Mouse (Mus musculus) MEL (cell line): ENCODE data around the gene Spry1. TPM values are rescaled to one million over a fixed set of nuclear protein-coding genes. Genes with fewer than 3 reads are reported as not detected.

Experiments used
- DNase-seq: peaks from one replicate; pipeline ENCODE4 v3.0.0; 2011; ENCODE audit warnings: low read depth, low spot score
- H3K27ac ChIP-seq: 2 replicates; pipeline ENCODE4 v1.5.1; 2012; ENCODE audit warnings: low read depth, mild to moderate bottlenecking, control low read depth, low read length, moderate library complexity; ENCODE audit not compliant: control insufficient read depth
- H3K27me3 ChIP-seq, 2 experiments: fragments of 150-350 bp in 1 of 2; sonication (generic) in 1 of 2; 2 replicates each; pipeline ENCODE4 v1.6.1; 2012; ENCODE audit warnings: low read length in 2 of 2, mild to moderate bottlenecking in 2 of 2, improper control_type of control experiment in 1 of 2, moderate library complexity in 1 of 2; ENCODE audit not compliant: insufficient read depth in 2 of 2, control insufficient read depth in 1 of 2
- H3K36me3 ChIP-seq, 2 experiments: 2 replicates each; pipeline ENCODE4 v1.6.1; 2012 to 2014; ENCODE audit warnings: low read length in 2 of 2, improper control_type of control experiment in 1 of 2, inconsistent platforms in 1 of 2, mild to moderate bottlenecking in 1 of 2; ENCODE audit not compliant: insufficient read depth in 2 of 2, control insufficient read depth in 1 of 2
- H3K4me1 ChIP-seq, 2 experiments: fragments of 150-350 bp in 1 of 2; sonication (generic) in 1 of 2; 2 replicates each; pipeline ENCODE4 v1.6.1; 2012; ENCODE audit warnings: low read length in 2 of 2, improper control_type of control experiment in 1 of 2, mild to moderate bottlenecking in 1 of 2; ENCODE audit not compliant: insufficient read depth in 2 of 2, control insufficient read depth in 1 of 2
- H3K4me3 ChIP-seq, 2 experiments: fragments of 150-350 bp in 1 of 2; sonication (generic) in 1 of 2; 2 replicates each; pipeline ENCODE4 v1.5.1; 2012; ENCODE audit warnings: low read depth in 2 of 2, low read length in 2 of 2, mild to moderate bottlenecking in 2 of 2, moderate library complexity in 2 of 2, control low read depth in 1 of 2, improper control_type of control experiment in 1 of 2; ENCODE audit not compliant: control insufficient read depth in 1 of 2, insufficient read depth in 1 of 2
- H3K79me2 ChIP-seq: 2 replicates; pipeline ENCODE4 v1.6.1; 2012; ENCODE audit warnings: mild to moderate bottlenecking, low read length, moderate library complexity; ENCODE audit not compliant: control insufficient read depth, poor library complexity, insufficient read depth
- H3K9ac ChIP-seq: 2 replicates; pipeline ENCODE4 v1.6.1; 2012; ENCODE audit warnings: low read depth, mild to moderate bottlenecking, control low read depth, low read length, moderate library complexity; ENCODE audit not compliant: control insufficient read depth, poor library complexity, severe bottlenecking
- H3K9me3 ChIP-seq: fragments of 150-350 bp; sonication (generic); replicated peaks from 2 replicates; pipeline ENCODE4 v1.6.1; 2012; ENCODE audit warnings: mild to moderate bottlenecking, low read length, improper control_type of control experiment, moderate library complexity; ENCODE audit not compliant: insufficient read depth
- BHLHE40 ChIP-seq: IDR thresholded peaks from 2 replicates; pipeline ENCODE4 v1.6.1; 2012; ENCODE audit warnings: low read depth, mild to moderate bottlenecking, inconsistent platforms, low read length, improper control_type of control experiment, borderline replicate concordance
- CHD1 ChIP-seq: IDR thresholded peaks from 2 replicates; pipeline ENCODE4 v1.6.1; 2012; ENCODE audit warnings: low read depth, mild to moderate bottlenecking, inconsistent platforms, low read length, improper control_type of control experiment
- CTCF ChIP-seq, 3 experiments: IDR thresholded peaks in 2 of 3; conservative IDR thresholded peaks in 1 of 3; 2 replicates each; pipeline ENCODE4 v1.5.1; 2011 to 2012; ENCODE audit warnings: low read length in 3 of 3, low read depth in 2 of 3, mild to moderate bottlenecking in 2 of 3, improper control_type of control experiment in 1 of 3, inconsistent platforms in 1 of 3, mixed read lengths in 1 of 3, moderate library complexity in 1 of 3; ENCODE audit not compliant: control insufficient read depth in 1 of 3, insufficient read depth in 1 of 3, poor library complexity in 1 of 3, severe bottlenecking in 1 of 3
- ELF1 ChIP-seq: IDR thresholded peaks from 2 replicates; pipeline ENCODE4 v1.6.1; 2014; ENCODE audit warnings: low read depth, mild to moderate bottlenecking, inconsistent platforms, low read length, improper control_type of control experiment, moderate library complexity
- EP300 ChIP-seq, 2 experiments: IDR thresholded peaks; 2 replicates each; pipeline ENCODE4 v1.6.1; 2011; ENCODE audit warnings: improper control_type of control experiment in 2 of 2, low read length in 2 of 2, low read depth in 1 of 2, mild to moderate bottlenecking in 1 of 2
- ETS1 ChIP-seq: IDR thresholded peaks from 2 replicates; pipeline ENCODE4 v1.6.1; 2012; ENCODE audit warnings: low read depth, mild to moderate bottlenecking, inconsistent platforms, low read length, improper control_type of control experiment, moderate library complexity
- GABPA ChIP-seq: IDR thresholded peaks from 2 replicates; pipeline ENCODE4 v1.6.1; 2012; ENCODE audit warnings: low read depth, mild to moderate bottlenecking, inconsistent platforms, low read length, improper control_type of control experiment, moderate library complexity
- GATA1 ChIP-seq: IDR thresholded peaks from 2 replicates; pipeline ENCODE4 v1.6.1; 2011; ENCODE audit warnings: low read depth, low read length, improper control_type of control experiment
- HCFC1 ChIP-seq: IDR thresholded peaks from 2 replicates; pipeline ENCODE4 v1.6.1; 2012; ENCODE audit warnings: low read depth, mild to moderate bottlenecking, inconsistent platforms, low read length, improper control_type of control experiment, moderate library complexity
- KAT2A ChIP-seq: conservative IDR thresholded peaks from 2 replicates; pipeline ENCODE4 v1.6.1; 2012; ENCODE audit warnings: low read depth, low read length, improper control_type of control experiment, inconsistent platforms
- MAFK ChIP-seq: IDR thresholded peaks from 2 replicates; pipeline ENCODE4 v1.6.1; 2011; ENCODE audit warnings: low read depth, mild to moderate bottlenecking, low read length, improper control_type of control experiment, borderline replicate concordance
- MAX ChIP-seq: IDR thresholded peaks from 2 replicates; pipeline ENCODE4 v1.6.1; 2011; ENCODE audit warnings: low read length, improper control_type of control experiment
- MAZ ChIP-seq: IDR thresholded peaks from 2 replicates; pipeline ENCODE4 v1.6.1; 2012; ENCODE audit warnings: low read depth, mild to moderate bottlenecking, inconsistent platforms, low read length, improper control_type of control experiment
- MEF2A ChIP-seq: IDR thresholded peaks from 2 replicates; pipeline ENCODE4 v1.6.1; 2014; ENCODE audit warnings: low read depth, mild to moderate bottlenecking, inconsistent platforms, low read length, improper control_type of control experiment; ENCODE audit not compliant: poor library complexity, insufficient replicate concordance, severe bottlenecking; ENCODE audit errors: extremely low read depth
- MXI1 ChIP-seq: IDR thresholded peaks from 2 replicates; pipeline ENCODE4 v1.6.1; 2011; ENCODE audit warnings: mild to moderate bottlenecking, low read depth, low read length, improper control_type of control experiment
- MYB ChIP-seq: IDR thresholded peaks from 2 replicates; pipeline ENCODE4 v1.6.1; 2011; ENCODE audit warnings: mild to moderate bottlenecking, low read depth, low read length, improper control_type of control experiment
- MYC ChIP-seq: IDR thresholded peaks from 2 replicates; pipeline ENCODE4 v1.6.1; 2011; ENCODE audit warnings: low read depth, mild to moderate bottlenecking, low read length, improper control_type of control experiment, moderate library complexity
- NELFE ChIP-seq: IDR thresholded peaks from 2 replicates; pipeline ENCODE4 v1.6.1; 2011; ENCODE audit warnings: low read depth, low read length, improper control_type of control experiment
- POLR2A ChIP-seq, 2 experiments: IDR thresholded peaks; 2 replicates each; pipeline ENCODE4 v1.6.1; 2011 to 2012; ENCODE audit warnings: low read length in 2 of 2, mild to moderate bottlenecking in 2 of 2, control low read depth in 1 of 2, improper control_type of control experiment in 1 of 2, low read depth in 1 of 2, moderate library complexity in 1 of 2; ENCODE audit not compliant: control insufficient read depth in 1 of 2, insufficient read depth in 1 of 2, poor library complexity in 1 of 2
- POLR2AphosphoS2 ChIP-seq: IDR thresholded peaks from 2 replicates; pipeline ENCODE4 v1.6.1; 2011; ENCODE audit warnings: low read length, improper control_type of control experiment
- POLR2AphosphoS5 ChIP-seq: IDR thresholded peaks from 2 replicates; pipeline ENCODE4 v1.6.1; 2012; ENCODE audit warnings: low read depth, borderline replicate concordance, mild to moderate bottlenecking, inconsistent platforms, low read length, moderate library complexity, mixed read lengths
- RAD21 ChIP-seq: IDR thresholded peaks from 2 replicates; pipeline ENCODE4 v1.6.1; 2011; ENCODE audit warnings: mild to moderate bottlenecking, low read depth, low read length, improper control_type of control experiment
- RCOR1 ChIP-seq: IDR thresholded peaks from 2 replicates; pipeline ENCODE4 v1.6.1; 2012; ENCODE audit warnings: low read depth, mild to moderate bottlenecking, inconsistent platforms, low read length, improper control_type of control experiment
- SMC3 ChIP-seq: IDR thresholded peaks from 2 replicates; pipeline ENCODE4 v1.6.1; 2011; ENCODE audit warnings: low read depth, low read length, improper control_type of control experiment
- TCF12 ChIP-seq: IDR thresholded peaks from 2 replicates; pipeline ENCODE4 v1.6.1; 2014; ENCODE audit warnings: low read depth, mild to moderate bottlenecking, inconsistent platforms, low read length, improper control_type of control experiment, moderate library complexity
- UBTF ChIP-seq: IDR thresholded peaks from 2 replicates; pipeline ENCODE4 v1.6.1; 2012; ENCODE audit warnings: low read depth, mild to moderate bottlenecking, inconsistent platforms, low read length, improper control_type of control experiment, moderate library complexity, borderline replicate concordance; ENCODE audit not compliant: insufficient read depth
- USF1 ChIP-seq: IDR thresholded peaks from 2 replicates; pipeline ENCODE4 v1.6.1; 2014; ENCODE audit warnings: low read depth, mild to moderate bottlenecking, inconsistent platforms, low read length, improper control_type of control experiment, moderate library complexity
- ZC3H11A ChIP-seq: IDR thresholded peaks from 2 replicates; pipeline ENCODE4 v1.6.1; 2012; ENCODE audit warnings: low read depth, mild to moderate bottlenecking, inconsistent platforms, low read length, improper control_type of control experiment
- ZMIZ1 ChIP-seq: IDR thresholded peaks from 2 replicates; pipeline ENCODE4 v1.6.1; 2012; ENCODE audit warnings: low read depth, mild to moderate bottlenecking, inconsistent platforms, low read length, improper control_type of control experiment, moderate library complexity
- ZNF384 ChIP-seq: IDR thresholded peaks from 2 replicates; pipeline ENCODE4 v1.6.1; 2012; ENCODE audit warnings: low read depth, mild to moderate bottlenecking, inconsistent platforms, low read length, improper control_type of control experiment
- polyA plus RNA-seq, 2 experiments: library from polyadenylated mRNA; stranded (reverse) in 1 of 2; unstranded in 1 of 2; fragments of >175 nt in 1 of 2; fragments of >200 nt in 1 of 2; gene quantifications; 2 replicates each; pipeline versions ENCODE4 v1.2.1 to v1.2.4; 2012; ENCODE audit warnings: low replicate concordance in 2 of 2, low read depth in 1 of 2; ENCODE audit not compliant: insufficient read length in 2 of 2, insufficient read depth in 1 of 2, missing spikeins in 1 of 2
- total RNA-seq: library from RNA; depleted of rRNA; stranded (reverse); fragments of 300-350 nt; gene quantifications from 2 replicates; pipeline ENCODE4 v1.2.3, GENCODE M21; 2012

Gene Spry1
- total and polyA plus RNA-seq, 3 experiments, result 0.31 TPM; not detected in 2

DNA sequence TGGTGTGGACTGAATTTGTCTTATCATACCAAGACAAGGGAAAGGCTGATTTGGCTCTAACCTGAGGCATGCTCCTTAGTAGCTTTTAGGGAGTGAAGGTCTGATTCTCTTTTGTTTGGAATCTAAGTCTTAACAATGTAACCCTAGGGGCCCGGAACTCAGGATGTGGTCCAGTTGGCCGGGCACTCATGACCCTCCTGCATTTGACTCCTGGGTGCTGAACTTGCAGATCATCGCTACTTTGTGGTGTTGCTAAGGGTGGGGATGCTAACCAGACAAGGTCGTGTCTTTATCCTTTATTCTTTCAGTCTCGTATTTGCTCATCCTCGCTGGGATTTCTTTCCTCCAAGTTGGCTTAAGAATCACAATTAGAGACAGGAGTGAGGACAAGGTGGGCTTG, 47.0 kb downstream of the Spry1 start:
- H3K36me3 ChIP-seq, result peaks cover 2 to 4% of the 10 kb centered on the region in 2 experiments; a peak in 3 of 4 replicates
- no peaks in the 10 kb centered on the region for H3K9me3 ChIP-seq
- no peak overlapping the region for H3K9ac ChIP-seq
- no peak for DNase-seq
- no peaks in the 10 kb centered on the region for H3K27me3 ChIP-seq
- TF ChIP-seq CHD1 (no peak), EP300 (IDR thresholded peaks at IDR 0.05; ENCODE audit: low read depth in 1 of 2, low read length in 2 of 2) (no peak), GABPA (no peak), MYB (no peak), MAX (no peak), POLR2AphosphoS5 (no peak), KAT2A (no peak), MAZ (no peak), ELF1 (no peak), POLR2AphosphoS2 (no peak), BHLHE40 (no peak), CTCF (IDR thresholded peaks at IDR 0.05 in 2 of 3, conservative IDR thresholded peaks at IDR 0.05 in 1 of 3; ENCODE audit: control insufficient read depth in 1 of 3, insufficient read depth in 1 of 3, low read depth in 2 of 3, low read length in 3 of 3, poor library complexity in 1 of 3, severe bottlenecking in 1 of 3) (no peak), MEF2A (no peak), MYC (no peak), ZNF384 (no peak), POLR2A (IDR thresholded peaks at IDR 0.05; ENCODE audit: control insufficient read depth in 1 of 2, insufficient read depth in 1 of 2, low read depth in 1 of 2, low read length in 2 of 2, poor library complexity in 1 of 2) (no peak), RCOR1 (no peak)
- H3K79me2 ChIP-seq, result no peaks in the 10 kb centered on the region
- no peak overlapping the region for H3K4me3 ChIP-seq
- no peak overlapping the region for H3K27ac ChIP-seq
- H3K4me1 ChIP-seq, result peaks cover 2 to 8% of the 10 kb centered on the region in 2 experiments; a peak in 3 of 4 replicates

GRCm38 (mm10) chr3:37687158-37687980, 47.6 kb downstream of the Spry1 start:
- Histone ChIP-seq H3K36me3 (peaks cover 2 to 6% of the 10 kb centered on the region in 2 experiments; a peak in 3 of 4 replicates), H3K27me3 (no peaks in the 10 kb centered on the region), H3K27ac (no peak overlapping the region), H3K9ac (no peak overlapping the region), H3K4me3 (no peak overlapping the region), H3K79me2 (no peaks in the 10 kb centered on the region), H3K4me1 (peaks cover 4 to 10% of the 10 kb centered on the region in 2 experiments; a peak in 3 of 4 replicates), H3K9me3 (no peaks in the 10 kb centered on the region)
- TF ChIP-seq GATA1 (no peak), ETS1 (no peak), MAX (no peak), RCOR1 (no peak), EP300 (IDR thresholded peaks at IDR 0.05; ENCODE audit: low read depth in 1 of 2, low read length in 2 of 2) (no peak), NELFE (no peak), ZNF384 (no peak), RAD21 (no peak), ELF1 (no peak), UBTF (no peak), TCF12 (no peak), ZC3H11A (no peak), USF1 (no peak), MXI1 (no peak), MAFK (no peak), HCFC1 (no peak), MYC (no peak), SMC3 (no peak), MAZ (no peak), ZMIZ1 (no peak)
- no peak for DNase-seq
